Comparison of ENCODE assay signal across 37 mouse cellular contexts in the genomic region with DNA sequence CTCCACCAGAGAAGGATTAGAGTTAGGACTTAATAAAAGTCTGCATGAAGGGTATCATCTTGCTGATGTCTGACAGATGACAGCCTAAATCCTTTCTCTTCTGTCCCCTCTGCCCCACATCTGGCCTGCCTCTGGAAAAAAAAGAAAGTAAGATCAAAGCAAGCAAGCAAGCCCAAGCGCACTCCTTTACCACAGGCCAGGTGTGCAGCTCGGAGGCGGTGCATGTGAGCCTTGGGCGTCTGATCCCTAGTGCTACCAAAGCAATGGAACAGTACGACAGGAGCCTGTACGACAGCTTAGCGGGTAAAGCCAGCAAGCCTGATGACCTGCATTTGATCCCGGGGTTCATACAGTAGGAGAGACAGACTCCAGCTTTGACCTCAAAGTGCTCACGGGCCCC. TPM values are rescaled to one million over a fixed set of nuclear protein-coding genes. Genes with fewer than 3 reads are reported as not detected.
DNase-seq lines count a peak whose midpoint lies in the region; ATAC-seq lines count a peak whose summit lies in the region.
"Had no signal": no experiment of that assay in that cellular context is flagged by ENCODE, and none has a peak within 500 bp of the region (broad histone marks: within the 10 kb centered on the region; RNA-seq: fewer than 3 reads in every experiment).

No protein-coding gene starts in this region.

- no peak overlapping the region for H3K27ac ChIP-seq in heart, embryonic 16.5 days (ENCODE audit: low read length)
- H3K27ac ChIP-seq in limb, embryonic 13.5 days: no peak overlapping the region
- H3K27ac ChIP-seq in midbrain, embryonic 15.5 days: no peak overlapping the region
- H3K27ac ChIP-seq: hindbrain, embryonic 10.5 days; hindbrain, embryonic 15.5 days; liver, embryonic 12.5 days; midbrain, embryonic 10.5 days; neural tube, embryonic 12.5 days had no signal

- DNase-seq in heart, postnatal 25 days (ENCODE audit: low spot score): no peak
- DNase-seq in thymus, postnatal 10 days (ENCODE audit: low spot score in 2 of 2): peak; percentile 65 to 77
- DNase-seq in c-Kit-positive CD71-positive TER-119-positive erythroid progenitor cells, embryonic 14.5 days (ENCODE audit: low spot score): no peak
- DNase-seq: adrenal gland, postnatal 25 days; cerebellum, adult 18-20 months; cerebellum, postnatal 10 days; gastrocnemius, postnatal 25 days; heart, adult 18-20 months; heart, postnatal 10 days; kidney, adult 11 months; kidney, postnatal 14 days; layer of hippocampus, adult 9-11 months; liver, postnatal 0 days; lung, postnatal 4 days; right cerebral cortex, adult 18-20 months; spleen, adult 18-20 months had no signal

- H3K36me3 ChIP-seq in heart, embryonic 16.5 days (ENCODE audit: control insufficient read depth, insufficient read depth): no peaks in the 10 kb centered on the region
- no peaks in the 10 kb centered on the region for H3K36me3 ChIP-seq in limb, embryonic 13.5 days
- no peaks in the 10 kb centered on the region; the same call in 1 of the 2 replicates for H3K36me3 ChIP-seq in midbrain, embryonic 15.5 days (replicated peaks)

- no peak overlapping the region for H3K4me3 ChIP-seq in heart, embryonic 16.5 days (ENCODE audit: low read length)
- H3K4me3 ChIP-seq in limb, embryonic 13.5 days: no peak overlapping the region
- no peak overlapping the region for H3K4me3 ChIP-seq in midbrain, embryonic 15.5 days
- H3K4me3 ChIP-seq: heart, embryonic 12.5 days; hindbrain, embryonic 10.5 days; hindbrain, embryonic 15.5 days; liver, embryonic 12.5 days; midbrain, embryonic 10.5 days; myocyte; neural tube, embryonic 12.5 days had no signal

- H3K27me3 ChIP-seq in heart, embryonic 16.5 days (ENCODE audit: control insufficient read depth, insufficient read depth, low read length): no peaks in the 10 kb centered on the region
- no peaks in the 10 kb centered on the region for H3K27me3 ChIP-seq in limb, embryonic 13.5 days
- H3K27me3 ChIP-seq in midbrain, embryonic 15.5 days (replicated peaks): no peaks in the 10 kb centered on the region
- H3K27me3 ChIP-seq: heart, embryonic 12.5 days; hindbrain, embryonic 15.5 days; liver, embryonic 12.5 days; neural tube, embryonic 12.5 days; Patski had no signal

- H3K9me3 ChIP-seq in heart, embryonic 16.5 days (replicated peaks; ENCODE audit: control insufficient read depth, low read length): no peaks in the 10 kb centered on the region
- no peaks in the 10 kb centered on the region for H3K9me3 ChIP-seq in limb, embryonic 13.5 days
- H3K9me3 ChIP-seq in midbrain, embryonic 15.5 days: no peaks in the 10 kb centered on the region
- H3K9me3 ChIP-seq: G1E; heart, embryonic 12.5 days; hindbrain, embryonic 10.5 days; hindbrain, embryonic 15.5 days; liver, embryonic 12.5 days; midbrain, embryonic 10.5 days; neural tube, embryonic 12.5 days had no signal

- no peak overlapping the region for H3K4me2 ChIP-seq in heart, embryonic 16.5 days (ENCODE audit: low read depth, low read length)
- no peak overlapping the region for H3K4me2 ChIP-seq in limb, embryonic 13.5 days (replicated peaks)
- H3K4me2 ChIP-seq in midbrain, embryonic 15.5 days: no peak overlapping the region
- H3K4me2 ChIP-seq: heart, embryonic 12.5 days; hindbrain, embryonic 15.5 days; liver, embryonic 12.5 days; neural tube, embryonic 12.5 days had no signal

- no peaks in the 10 kb centered on the region for H3K4me1 ChIP-seq in heart, embryonic 16.5 days (ENCODE audit: control insufficient read depth, insufficient read depth, low read length)
- H3K4me1 ChIP-seq in limb, embryonic 13.5 days: no peaks in the 10 kb centered on the region
- no peaks in the 10 kb centered on the region for H3K4me1 ChIP-seq in midbrain, embryonic 15.5 days
- H3K4me1 ChIP-seq: heart, embryonic 12.5 days; hindbrain, embryonic 10.5 days; hindbrain, embryonic 15.5 days; liver, embryonic 12.5 days; midbrain, embryonic 10.5 days; neural tube, embryonic 12.5 days had no signal

- WGBS in heart, embryonic 16.5 days: 78% methylated on average over 9 of the region's 9 CpGs
- 57% methylated on average over 9 of the region's 9 CpGs for WGBS in limb, embryonic 13.5 days
- 92% methylated on average over 9 of the region's 9 CpGs for WGBS in midbrain, embryonic 15.5 days

- ATAC-seq in heart, embryonic 16.5 days (replicated peaks; ENCODE audit: extremely low read depth, insufficient read depth, low FRiP score): peak; percentile 58
- peak; percentile 15; the same call in 1 of the 2 replicates for ATAC-seq in limb, embryonic 13.5 days (ENCODE audit: low FRiP score, low read depth)
- no peak for ATAC-seq in midbrain, embryonic 15.5 days (replicated peaks)
- no peak for ATAC-seq in activated CD4-positive, CD25-positive, alpha-beta regulatory T cell, adult 4 months
- ATAC-seq: forebrain, embryonic 14.5 days; inflammation-experienced regulatory T-cells, adult 6 months; liver, embryonic 12.5 days; liver, postnatal 0 days; Patski had no signal

- intact Hi-C loops in heart, postnatal 25 days (cut with DNase I): no loop called here

- no peak overlapping the region for H3K9ac ChIP-seq in heart, embryonic 16.5 days (ENCODE audit: low read length)
- no peak overlapping the region for H3K9ac ChIP-seq in limb, embryonic 13.5 days
- H3K9ac ChIP-seq in midbrain, embryonic 15.5 days: no peak overlapping the region
- H3K9ac ChIP-seq: heart, embryonic 12.5 days; hindbrain, embryonic 15.5 days; liver, embryonic 12.5 days; liver, postnatal 0 days; neural tube, embryonic 12.5 days had no signal

RNA-seq across cellular contexts. Expression of gene Dclre1c, which starts 7.0 kb away (rescaled TPM):
- polyA plus RNA-seq in heart, embryonic 16.5 days (2015; fragmentation: Nextera tagmentation; extraction: Ambion mirVana): 3.9 and 5.3 TPM in 2 replicates
- 1 to 10 TPM; 2.6 to 4.1 TPM for total RNA-seq in heart, postnatal 25 days (2021)
- 7.7 TPM in 2 replicates for polyA plus RNA-seq in limb, embryonic 13.5 days (2015; fragmentation: Nextera tagmentation; extraction: Ambion mirVana)
- 9.5 and 9.6 TPM in 2 replicates for polyA plus RNA-seq in midbrain, embryonic 15.5 days (2015; fragmentation: Nextera tagmentation; extraction: Ambion mirVana)
- polyA plus RNA-seq in activated CD4-positive, CD25-positive, alpha-beta regulatory T cell, adult 4 months (2017; shearing (Covaris generic)): 10 to 100 TPM; 15.8 to 18.1 TPM

RNA-seq across cellular contexts. Expression of gene Meig1, which starts 8.5 kb away (rescaled TPM):
- 2.7 and 3.9 TPM in 2 replicates for polyA plus RNA-seq in heart, embryonic 16.5 days (2015; fragmentation: Nextera tagmentation; extraction: Ambion mirVana)
- 1 to 10 TPM; 1.8 to 2.8 TPM for total RNA-seq in heart, postnatal 25 days (2021)
- not detected in 2 replicates for polyA plus RNA-seq in limb, embryonic 13.5 days (2015; fragmentation: Nextera tagmentation; extraction: Ambion mirVana)
- polyA plus RNA-seq in midbrain, embryonic 15.5 days (2015; fragmentation: Nextera tagmentation; extraction: Ambion mirVana): 5.1 and 6.9 TPM in 2 replicates
- polyA plus RNA-seq in activated CD4-positive, CD25-positive, alpha-beta regulatory T cell, adult 4 months (2017; shearing (Covaris generic)): not detected
- total RNA-seq: G1E; gastrocnemius, postnatal 25 days had no signal
- polyA plus RNA-seq: G1E; heart, embryonic 12.5 days; inflammation-experienced regulatory T-cells, adult 6 months; kidney, embryonic 14.5 days; midbrain, embryonic 10.5 days had no signal

RNA-seq across cellular contexts. Expression of gene Olah, which starts 33.9 kb away (rescaled TPM):
- polyA plus RNA-seq in heart, embryonic 16.5 days (2015; fragmentation: Nextera tagmentation; extraction: Ambion mirVana): not detected in 2 replicates
- total RNA-seq in heart, postnatal 25 days (2021): not detected
- 0.11 and 0.15 TPM in 2 replicates for polyA plus RNA-seq in limb, embryonic 13.5 days (2015; fragmentation: Nextera tagmentation; extraction: Ambion mirVana)
- not detected in 2 replicates for polyA plus RNA-seq in midbrain, embryonic 15.5 days (2015; fragmentation: Nextera tagmentation; extraction: Ambion mirVana)
- polyA plus RNA-seq in activated CD4-positive, CD25-positive, alpha-beta regulatory T cell, adult 4 months (2017; shearing (Covaris generic)): not detected
- total RNA-seq: gastrocnemius, postnatal 25 days; heart, adult 18-20 months; heart, postnatal 10 days; left cerebral cortex, postnatal 10 days; midbrain, postnatal 0 days had no signal
- polyA plus RNA-seq: cortical plate, adult 2 months; forebrain, embryonic 14.5 days; G1E; heart, embryonic 12.5 days; hindbrain, embryonic 10.5 days; hindbrain, embryonic 15.5 days; inflammation-experienced regulatory T-cells, adult 6 months; kidney, embryonic 14.5 days; liver, embryonic 12.5 days; liver, postnatal 0 days; lung, embryonic 16.5 days; midbrain, embryonic 10.5 days; myocyte; neural tube, embryonic 12.5 days; stomach, embryonic 16.5 days had no signal

RNA-seq across cellular contexts. Expression of gene Suv39h2, which starts 43.9 kb away (rescaled TPM):
- 5.5 and 5.8 TPM in 2 replicates for polyA plus RNA-seq in heart, embryonic 16.5 days (2015; fragmentation: Nextera tagmentation; extraction: Ambion mirVana)
- total RNA-seq in heart, postnatal 25 days (2021): under 1 TPM; 0.70 to 0.75 TPM
- polyA plus RNA-seq in limb, embryonic 13.5 days (2015; fragmentation: Nextera tagmentation; extraction: Ambion mirVana): 20.8 and 22.3 TPM in 2 replicates
- 8.2 TPM in 2 replicates for polyA plus RNA-seq in midbrain, embryonic 15.5 days (2015; fragmentation: Nextera tagmentation; extraction: Ambion mirVana)
- 1 to 10 TPM in 1 of 2 experiments, under 1 TPM in 1; 0.69 to 1.5 TPM for polyA plus RNA-seq in activated CD4-positive, CD25-positive, alpha-beta regulatory T cell, adult 4 months (2017; shearing (Covaris generic))

Comparison
In these comparisons a context has a peak if more than half of its experiments do, and no peak if none do; other contexts are left out.
1. ATAC-seq: peak in heart, embryonic 16.5 days (single experiment) and limb, embryonic 13.5 days (single experiment); none in midbrain, embryonic 15.5 days (single experiment) and activated CD4-positive, CD25-positive, alpha-beta regulatory T cell, adult 4 months (single experiment).
2. DNase-seq: peak in thymus, postnatal 10 days (2 of 2); none in heart, postnatal 25 days (single experiment) and c-Kit-positive CD71-positive TER-119-positive erythroid progenitor cells, embryonic 14.5 days (single experiment).